Mouse (Mus musculus) liver, embryonic 12.5 days (tissue): ENCODE results near the gene Gpi1. TPM values are rescaled to one million over a fixed set of nuclear protein-coding genes. Genes with fewer than 3 reads are reported as not detected.
A peak's percentile ranks its signal among the peaks of the same experiment; 100 is the strongest.

Experiments
- ATAC-seq: fragments of 200-750 bp; cut with Nextera tagmentation; 2 replicates; pipeline ENCODE4 v1.8.0; 2017; ENCODE audit warnings: moderate number of reproducible peaks, mild to moderate bottlenecking, moderate library complexity
- H3K27ac ChIP-seq: fragments of 300-500 bp; sonication (generic); 2 replicates; pipeline ENCODE4 v1.5.1; 2016; ENCODE audit warnings: mild to moderate bottlenecking
- H3K27me3 ChIP-seq: fragments of 300-500 bp; sonication (generic); replicated peaks from 2 replicates; pipeline ENCODE4 v1.6.1; 2016; ENCODE audit warnings: mild to moderate bottlenecking, moderate library complexity
- H3K36me3 ChIP-seq: fragments of 300-500 bp; sonication (generic); 2 replicates; pipeline ENCODE4 v1.6.1; 2016; ENCODE audit warnings: mild to moderate bottlenecking, moderate library complexity
- H3K4me1 ChIP-seq: fragments of 300-500 bp; sonication (generic); 2 replicates; pipeline ENCODE4 v1.6.1; 2016
- H3K4me2 ChIP-seq: fragments of 300-500 bp; sonication (generic); 2 replicates; pipeline ENCODE4 v1.6.1; 2016; ENCODE audit warnings: mild to moderate bottlenecking, moderate library complexity
- H3K4me3 ChIP-seq: fragments of 300-500 bp; sonication (generic); 2 replicates; pipeline ENCODE4 v1.5.1; 2016; ENCODE audit warnings: mild to moderate bottlenecking, moderate library complexity
- H3K9ac ChIP-seq: fragments of 300-500 bp; sonication (generic); 2 replicates; pipeline ENCODE4 v1.6.1; 2016; ENCODE audit warnings: mild to moderate bottlenecking, moderate library complexity
- H3K9me3 ChIP-seq: fragments of 300-500 bp; sonication (generic); replicated peaks from 2 replicates; pipeline ENCODE4 v1.6.1; 2016; ENCODE audit warnings: mild to moderate bottlenecking, moderate library complexity
- WGBS: fragments of 180-500 bp; shearing (Covaris S2); methylation state at CpG from one replicate; pipeline ENCODE4 v1.1.7; 2016; ENCODE audit not compliant: insufficient replicate concordance; 5-methylcytosine and 5-hydroxymethylcytosine counted together
- polyA plus RNA-seq: library from polyadenylated mRNA; unstranded; fragments of >200 nt; fragmentation: Nextera tagmentation; extraction: Ambion mirVana; gene quantifications from 2 replicates; pipeline ENCODE4 v1.2.1, GENCODE M21; 2016

The Gpi1 gene
- polyA plus RNA-seq, 1 experiment from 2014 or later: 222 TPM

DNA sequence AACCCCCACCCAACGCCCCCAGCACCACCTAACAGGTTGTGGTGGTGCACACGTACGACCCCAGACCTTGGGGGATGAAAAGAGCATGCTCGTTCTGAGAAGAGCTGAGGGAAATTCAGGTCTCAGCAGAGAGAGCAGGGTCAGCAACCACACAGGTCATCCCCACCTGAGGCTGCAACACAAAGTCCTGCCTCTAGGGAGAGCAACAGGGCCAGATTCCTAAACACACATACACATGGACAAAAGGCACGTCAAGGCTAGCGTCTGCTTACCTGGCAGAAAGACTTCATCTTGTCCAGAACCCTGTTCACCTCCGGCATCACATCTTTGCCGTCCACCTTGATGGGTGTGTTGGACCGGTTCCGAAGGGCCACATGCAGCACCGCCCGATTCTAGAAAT is 3.3 kb downstream of the Gpi1 start:
- peaks cover 69% of the 10 kb centered on the region for H3K36me3 ChIP-seq
- no peaks in the 10 kb centered on the region for H3K27me3 ChIP-seq
- H3K9me3 ChIP-seq: no peaks in the 10 kb centered on the region
- no peak overlapping the region for H3K4me3 ChIP-seq
- no peak for ATAC-seq
- 84% methylated on average over 12 of the region's 12 CpGs for WGBS
- no peak overlapping the region for H3K27ac ChIP-seq
- H3K4me2 ChIP-seq: peak overlapping the region; percentile 95
- peaks cover 59% of the 10 kb centered on the region for H3K4me1 ChIP-seq
- no peak overlapping the region for H3K9ac ChIP-seq

DNA sequence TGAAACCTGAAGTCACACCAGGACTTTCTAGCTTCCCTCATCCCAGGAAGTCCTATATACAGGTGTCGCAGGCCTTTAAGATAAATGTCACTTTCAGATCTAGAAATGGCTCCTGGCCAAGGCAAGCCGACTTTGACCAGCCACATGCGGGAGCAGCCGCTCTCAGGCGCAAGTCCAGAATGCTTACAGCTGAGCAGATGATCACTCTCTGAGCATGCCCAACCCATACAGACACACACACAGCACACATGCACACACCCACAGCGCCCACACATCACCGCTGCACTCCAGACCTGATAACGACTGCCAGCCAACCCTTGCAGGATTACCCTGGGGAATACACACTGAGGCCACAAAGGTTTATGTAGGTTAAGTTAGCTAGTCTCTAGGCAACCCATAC is 4.0 kb downstream of the Gpi1 start:
- H3K9ac ChIP-seq: no peak overlapping the region
- H3K4me3 ChIP-seq: no peak overlapping the region
- WGBS: 69% methylated on average over 8 of the region's 8 CpGs
- no peaks in the 10 kb centered on the region for H3K9me3 ChIP-seq
- H3K4me1 ChIP-seq: peaks cover 52% of the 10 kb centered on the region
- H3K27ac ChIP-seq: no peak overlapping the region
- H3K27me3 ChIP-seq: no peaks in the 10 kb centered on the region
- ATAC-seq: no peak
- H3K4me2 ChIP-seq: peak overlapping the region; percentile 95; the same call in 1 of the 2 replicates
- peaks cover 76% of the 10 kb centered on the region for H3K36me3 ChIP-seq

DNA sequence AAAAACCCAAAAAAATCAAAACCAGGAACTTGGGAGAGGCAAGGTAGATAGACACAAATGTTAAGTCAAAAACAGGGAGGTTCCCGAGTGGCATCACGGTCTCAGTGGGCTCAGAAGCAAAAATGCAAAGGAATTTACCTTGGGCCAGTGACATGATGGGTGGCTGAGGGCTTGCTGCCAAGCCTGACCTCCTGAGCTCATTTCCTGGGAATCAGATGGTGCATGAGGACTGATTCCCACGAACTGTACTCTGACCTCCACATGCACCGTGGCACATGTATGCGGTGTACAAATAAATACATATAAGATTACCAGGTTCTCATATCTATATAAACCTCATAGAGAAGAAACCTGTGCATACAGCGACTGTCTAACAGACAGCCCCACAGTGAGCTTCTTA is 5.8 kb downstream of the Gpi1 start:
- no peak overlapping the region for H3K9ac ChIP-seq
- H3K9me3 ChIP-seq: no peaks in the 10 kb centered on the region
- H3K36me3 ChIP-seq: peaks cover 94% of the 10 kb centered on the region
- no peaks in the 10 kb centered on the region for H3K27me3 ChIP-seq
- peaks cover 40% of the 10 kb centered on the region for H3K4me1 ChIP-seq
- H3K4me3 ChIP-seq: no peak overlapping the region
- WGBS: 85% methylated on average over 6 of the region's 6 CpGs
- H3K4me2 ChIP-seq: no peak overlapping the region
- H3K27ac ChIP-seq: no peak overlapping the region
- ATAC-seq: no peak

DNA sequence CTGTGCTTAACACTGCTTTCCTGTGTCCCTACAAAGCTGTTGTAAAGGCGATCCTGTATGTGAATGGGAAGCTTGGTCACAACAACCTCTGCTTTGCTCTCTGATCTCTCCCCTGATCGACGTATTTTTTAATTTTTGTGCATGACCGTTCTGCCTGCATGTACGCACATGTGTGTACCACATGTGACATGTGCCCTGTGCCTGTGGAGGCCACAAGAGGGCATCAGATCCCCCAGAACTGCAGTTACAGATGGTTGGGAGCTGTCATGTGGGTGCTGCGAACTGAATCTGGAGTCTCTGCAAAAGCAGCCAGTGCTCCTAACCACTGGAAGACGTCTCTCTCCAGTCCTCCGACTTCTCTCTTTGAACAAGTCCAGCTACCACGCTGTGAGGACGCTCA is 7.8 kb downstream of the Gpi1 start:
- 87% methylated on average over 10 of the region's 10 CpGs for WGBS
- no peak overlapping the region for H3K27ac ChIP-seq

DNA sequence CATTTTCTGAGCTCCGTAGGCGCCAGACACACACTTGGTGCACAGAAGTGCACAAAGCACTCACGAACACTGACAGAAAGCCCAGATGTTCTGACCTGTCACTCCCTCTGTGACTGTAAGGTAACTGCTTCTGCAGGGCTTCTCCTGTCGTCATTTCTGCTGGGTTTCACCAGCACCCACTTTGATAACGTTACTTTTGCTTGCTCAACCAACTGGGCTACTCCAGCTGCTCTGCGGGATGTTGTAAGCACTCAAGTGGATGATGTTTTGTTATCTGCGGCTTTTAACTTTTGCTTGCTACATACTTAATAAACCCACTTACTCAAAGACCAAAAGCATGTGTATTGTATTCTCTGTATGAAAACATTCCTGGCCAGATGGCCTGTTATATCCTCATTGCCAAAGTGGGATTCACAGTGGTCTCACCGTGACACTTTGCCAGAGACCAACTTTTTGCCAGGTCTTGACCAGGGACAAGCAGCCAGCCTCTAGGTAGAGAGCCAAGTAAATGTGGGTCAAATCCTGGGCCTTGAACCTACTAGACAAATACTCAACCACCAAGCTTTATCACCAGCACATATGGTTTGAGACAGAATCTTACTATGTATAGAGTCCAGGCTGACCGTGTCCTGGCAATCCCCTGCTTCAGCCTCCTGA is 8.4 kb downstream of the Gpi1 start:
- Histone ChIP-seq H3K9ac (no peak overlapping the region), H3K4me1 (peaks cover 14% of the 10 kb centered on the region), H3K4me2 (no peak overlapping the region), H3K9me3 (no peaks in the 10 kb centered on the region), H3K27me3 (no peaks in the 10 kb centered on the region), H3K36me3 (peaks cover 99% of the 10 kb centered on the region), H3K4me3 (no peak overlapping the region), H3K27ac (no peak overlapping the region)
- no peak for ATAC-seq
- WGBS: 81% methylated on average over 9 of the region's 9 CpGs

More for the DNA sequence above, 7.8 kb downstream of the Gpi1 start:
- no peak overlapping the region for H3K4me3 ChIP-seq
- no peak for ATAC-seq
- H3K9me3 ChIP-seq: no peaks in the 10 kb centered on the region
- no peaks in the 10 kb centered on the region for H3K27me3 ChIP-seq
- peaks cover 20% of the 10 kb centered on the region for H3K4me1 ChIP-seq
- H3K9ac ChIP-seq: no peak overlapping the region
- peaks cover 99% of the 10 kb centered on the region for H3K36me3 ChIP-seq
- H3K4me2 ChIP-seq: no peak overlapping the region

DNA sequence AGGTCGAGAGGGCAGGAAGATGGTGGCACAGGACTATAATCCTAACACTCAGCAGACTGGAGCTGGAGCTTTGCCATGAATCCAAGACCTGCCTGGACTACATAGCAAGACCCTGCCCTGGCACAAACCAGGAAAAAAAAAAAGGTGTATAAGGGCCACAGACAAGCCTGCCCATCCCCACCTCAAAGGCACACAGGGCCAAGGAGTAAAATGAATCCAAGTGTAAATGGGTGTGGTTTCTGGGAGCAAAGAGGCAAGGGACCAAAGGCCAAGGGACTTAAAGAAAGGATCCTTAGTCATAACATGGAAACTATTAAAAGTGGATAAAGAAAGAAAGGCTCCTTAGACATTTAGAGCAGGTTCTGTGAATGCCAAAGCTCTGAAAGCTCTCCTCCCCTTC is 11.6 kb downstream of the Gpi1 start:
- no peaks in the 10 kb centered on the region for H3K9me3 ChIP-seq
- no peaks in the 10 kb centered on the region for H3K27me3 ChIP-seq
- peaks cover 100% of the 10 kb centered on the region for H3K36me3 ChIP-seq
- H3K4me3 ChIP-seq: no peak overlapping the region
- H3K4me2 ChIP-seq: no peak overlapping the region
- no peak overlapping the region for H3K27ac ChIP-seq
- H3K4me1 ChIP-seq: 0 out of 2 replicates have a peak, but pooled peaks cover 7% of the 10 kb centered on the region
- no peak for ATAC-seq
- no peak overlapping the region for H3K9ac ChIP-seq
- WGBS: 61% methylated on average over 1 of the region's 1 CpGs

DNA sequence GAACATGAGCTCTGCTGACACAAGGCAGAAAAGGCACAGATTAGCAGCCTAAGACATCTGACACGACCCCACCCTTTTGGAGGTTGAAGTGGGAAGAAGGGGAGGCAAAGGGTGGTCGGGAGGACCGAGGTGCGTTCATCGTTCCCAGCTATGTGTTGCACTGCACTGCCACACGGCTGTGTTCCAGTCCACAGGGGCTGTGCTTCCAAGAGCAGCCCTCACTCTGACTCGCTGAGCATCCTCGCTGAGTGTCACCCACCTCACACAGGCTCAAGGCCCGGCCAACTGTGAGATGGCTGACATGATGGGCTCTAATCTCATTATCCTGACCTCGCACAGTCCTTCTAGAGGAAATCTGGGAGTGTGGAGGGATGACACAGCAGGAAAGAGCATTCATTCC is 13.7 kb downstream of the Gpi1 start:
- Histone ChIP-seq H3K4me2 (no peak overlapping the region), H3K36me3 (peaks cover 100% of the 10 kb centered on the region), H3K4me1 (0 out of 2 replicates have a peak, but pooled peaks cover 7% of the 10 kb centered on the region), H3K4me3 (no peak overlapping the region), H3K9ac (no peak overlapping the region), H3K9me3 (no peaks in the 10 kb centered on the region), H3K27me3 (no peaks in the 10 kb centered on the region), H3K27ac (no peak overlapping the region)
- 77% methylated on average over 10 of the region's 10 CpGs for WGBS
- ATAC-seq: no peak

DNA sequence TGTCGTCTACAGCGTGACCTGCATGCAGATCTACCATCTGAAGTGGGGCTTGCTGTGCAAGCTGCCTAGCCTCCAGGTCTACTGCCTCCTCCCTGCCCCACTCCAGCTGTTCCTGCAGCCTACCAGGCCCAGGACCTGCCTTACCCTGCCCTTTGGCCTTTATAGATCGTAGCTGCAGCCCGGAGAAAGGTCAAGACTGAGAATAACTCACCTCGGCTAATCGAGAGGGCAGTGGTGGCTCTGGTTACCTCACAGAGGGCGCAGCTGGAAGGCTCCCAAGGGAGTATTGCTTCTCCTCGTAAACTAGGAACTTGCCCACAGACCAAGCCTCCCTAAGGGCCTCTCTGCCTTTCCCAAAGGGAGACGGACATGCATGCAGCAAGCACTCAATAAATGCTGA is 14.7 kb downstream of the Gpi1 start:
- Histone ChIP-seq H3K9ac (no peak overlapping the region), H3K36me3 (peaks cover 100% of the 10 kb centered on the region), H3K4me3 (no peak overlapping the region), H3K4me2 (no peak overlapping the region), H3K27ac (no peak overlapping the region), H3K4me1 (0 out of 2 replicates have a peak, but pooled peaks cover 7% of the 10 kb centered on the region), H3K9me3 (no peaks in the 10 kb centered on the region), H3K27me3 (no peaks in the 10 kb centered on the region)
- ATAC-seq: no peak; the same call in 1 of the 2 replicates
- WGBS: 81% methylated on average over 9 of the region's 9 CpGs

DNA sequence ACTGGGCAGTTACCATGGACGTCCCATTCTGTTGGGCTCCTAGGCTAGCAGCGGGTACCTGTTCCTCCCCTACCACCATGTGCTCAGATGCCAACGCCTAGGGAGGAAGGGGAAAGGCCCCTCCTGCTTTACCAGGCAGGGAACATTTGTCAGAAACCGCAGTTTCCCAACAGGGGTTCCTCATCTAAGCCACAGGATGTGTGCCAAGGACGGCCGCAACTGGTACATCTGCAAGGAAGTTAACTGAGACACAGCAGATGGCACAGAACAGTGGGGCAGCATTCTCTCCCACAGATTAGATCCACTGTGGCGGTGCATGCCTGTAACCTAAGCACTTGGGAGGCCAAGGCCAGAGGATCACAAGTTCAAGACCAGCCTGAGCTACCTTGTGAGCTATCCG is 15.5 kb downstream of the Gpi1 start:
- 0 out of 2 replicates have a peak, but pooled peaks cover 7% of the 10 kb centered on the region for H3K4me1 ChIP-seq
- no peak overlapping the region for H3K4me3 ChIP-seq
- H3K9me3 ChIP-seq: no peaks in the 10 kb centered on the region
- H3K27ac ChIP-seq: no peak overlapping the region
- H3K27me3 ChIP-seq: no peaks in the 10 kb centered on the region
- peaks cover 100% of the 10 kb centered on the region for H3K36me3 ChIP-seq
- WGBS: 85% methylated on average over 8 of the region's 8 CpGs
- H3K9ac ChIP-seq: no peak overlapping the region
- no peak overlapping the region for H3K4me2 ChIP-seq
- ATAC-seq: no peak

DNA sequence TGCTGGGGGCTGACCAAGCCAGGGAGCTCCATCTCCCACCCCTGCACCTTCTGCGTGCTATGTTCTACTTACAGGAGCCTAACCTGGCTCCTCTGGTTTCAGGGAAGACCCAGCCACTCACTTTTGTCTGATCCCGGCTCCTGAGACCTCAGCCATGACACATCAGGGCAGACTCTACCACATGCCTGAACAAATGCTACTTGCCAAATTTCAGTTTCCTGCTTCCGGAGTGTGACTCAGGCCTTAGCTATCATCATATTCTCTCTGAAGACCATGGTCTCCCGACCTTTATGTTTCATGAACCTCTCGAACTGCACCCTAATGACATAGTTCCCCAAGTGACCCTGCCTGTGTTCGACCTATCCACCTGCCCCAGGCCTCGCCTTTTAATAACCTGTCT is 16.9 kb downstream of the Gpi1 start:
- no peak for ATAC-seq
- WGBS: 80% methylated on average over 7 of the region's 7 CpGs
- no peak overlapping the region for H3K4me2 ChIP-seq
- peaks cover 100% of the 10 kb centered on the region for H3K36me3 ChIP-seq
- H3K4me3 ChIP-seq: no peak overlapping the region
- H3K27ac ChIP-seq: no peak overlapping the region
- H3K9ac ChIP-seq: no peak overlapping the region
- 0 out of 2 replicates have a peak, but pooled peaks cover 7% of the 10 kb centered on the region for H3K4me1 ChIP-seq
- H3K27me3 ChIP-seq: no peaks in the 10 kb centered on the region
- no peaks in the 10 kb centered on the region for H3K9me3 ChIP-seq

DNA sequence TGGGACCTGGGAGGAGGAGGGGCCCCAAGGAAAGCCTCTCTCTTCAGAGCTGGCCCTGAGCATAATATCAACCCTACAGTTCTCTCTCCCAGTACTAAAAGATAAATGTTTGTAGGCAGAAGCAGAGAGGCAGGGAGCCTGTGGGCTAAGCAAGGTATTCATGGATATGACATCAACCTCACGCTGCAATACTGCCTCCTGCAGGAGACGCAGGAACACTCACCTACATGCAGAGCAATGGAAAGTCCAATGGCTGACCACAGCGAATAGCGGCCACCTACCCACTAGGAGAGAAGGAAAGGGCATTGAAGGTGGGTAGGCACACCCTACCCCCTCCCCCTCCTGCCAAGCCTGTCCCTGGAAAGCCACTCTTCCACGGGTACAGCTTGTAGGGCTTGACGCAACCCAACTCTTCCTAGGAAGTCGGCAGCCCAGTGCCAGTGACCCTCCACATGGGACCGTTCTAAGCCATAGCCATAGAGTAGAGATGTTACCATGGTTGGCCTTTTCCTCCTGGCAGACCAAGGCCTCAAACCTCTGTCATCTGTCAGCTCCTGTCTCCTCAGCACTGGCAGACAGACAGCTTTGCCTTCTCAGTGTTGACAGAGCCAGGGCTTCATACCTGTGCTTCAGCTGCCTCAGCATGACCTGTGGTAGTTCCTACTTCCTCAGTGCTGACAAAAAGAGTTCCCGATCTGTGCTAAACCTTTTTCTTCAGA is 21.9 kb downstream of the Gpi1 start:
- H3K27ac ChIP-seq: no peak overlapping the region
- no peaks in the 10 kb centered on the region for H3K27me3 ChIP-seq
- H3K4me1 ChIP-seq: no peaks in the 10 kb centered on the region
- H3K9ac ChIP-seq: no peak overlapping the region
- WGBS: 79% methylated on average over 9 of the region's 9 CpGs
- H3K4me2 ChIP-seq: no peak overlapping the region
- ATAC-seq: no peak
- no peak overlapping the region for H3K4me3 ChIP-seq
- H3K36me3 ChIP-seq: peaks cover 100% of the 10 kb centered on the region
- H3K9me3 ChIP-seq: no peaks in the 10 kb centered on the region

DNA sequence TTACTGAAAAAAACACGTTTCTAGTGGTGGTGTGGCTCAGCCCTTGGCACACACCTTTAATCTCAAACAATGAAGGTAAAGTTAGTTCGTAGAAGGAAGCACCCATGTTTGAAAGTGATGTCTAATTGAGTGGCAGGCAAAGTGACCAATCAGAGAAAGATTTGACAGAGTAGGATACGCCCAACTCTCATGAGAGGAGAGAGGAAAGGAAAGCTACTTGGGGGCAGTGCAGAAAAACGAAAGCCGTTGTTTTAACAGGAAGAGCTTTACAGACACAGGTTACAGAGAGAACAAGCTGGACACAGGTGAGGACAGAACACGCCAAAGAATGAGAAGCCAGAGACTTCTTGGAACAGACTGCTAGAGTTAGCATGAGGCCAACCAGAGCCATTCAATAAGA is 23.8 kb downstream of the Gpi1 start:
- Histone ChIP-seq H3K9ac (no peak overlapping the region), H3K27me3 (no peaks in the 10 kb centered on the region), H3K4me1 (no peaks in the 10 kb centered on the region), H3K9me3 (no peaks in the 10 kb centered on the region), H3K36me3 (peaks cover 100% of the 10 kb centered on the region), H3K27ac (no peak overlapping the region), H3K4me3 (no peak overlapping the region), H3K4me2 (no peak overlapping the region)
- no peak for ATAC-seq
- 85% methylated on average over 6 of the region's 6 CpGs for WGBS
